16 mouse cellular contexts compared by ENCODE assay signal in the genomic region with DNA sequence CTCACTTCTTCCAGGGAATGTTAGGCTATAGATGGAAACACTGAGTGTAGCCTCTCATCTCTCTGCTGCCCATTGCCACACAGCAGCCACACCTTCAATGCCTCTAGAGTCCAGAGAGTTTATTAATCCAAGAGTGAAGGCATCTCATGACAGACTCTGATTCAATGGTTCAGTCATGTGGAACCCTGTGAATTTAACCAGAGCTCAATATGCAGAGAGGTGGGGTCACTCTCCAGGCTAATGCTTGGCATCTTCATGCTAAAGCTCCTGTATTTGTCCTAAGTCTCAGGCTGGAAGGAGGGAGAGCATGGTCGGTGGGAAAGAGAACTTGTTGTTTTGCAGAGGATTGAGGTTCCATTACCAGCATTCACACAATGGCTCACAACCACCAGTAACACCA.
"Had no signal": no experiment of that assay in that cellular context is flagged by ENCODE, and none has a peak within 500 bp of the region (broad histone marks: within the 10 kb centered on the region; RNA-seq: fewer than 3 reads in every experiment).

No protein-coding gene starts in this region.

- H3K4me2 ChIP-seq: neural tube, embryonic 13.5 days; neural tube, embryonic 15.5 days; stomach, embryonic 15.5 days had no signal

- H3K4me3 ChIP-seq: neural tube, embryonic 13.5 days; neural tube, embryonic 15.5 days; stomach, embryonic 15.5 days had no signal

- H3K27ac ChIP-seq: neural tube, embryonic 13.5 days; neural tube, embryonic 15.5 days; stomach, embryonic 15.5 days; stomach, postnatal 0 days had no signal

- DNase-seq: retina, postnatal 1 day; right cerebral cortex, adult 18-20 months; right cerebral cortex, postnatal 14 days; right cerebral cortex, postnatal 25 days; right cerebral cortex, postnatal 4 days; spleen, adult 18-20 months; thymus, adult 18-20 months; thymus, adult 2 months; thymus, postnatal 14 days; thymus, postnatal 25 days; thymus, postnatal 36 days; thymus, postnatal 4 days had no signal

- H3K9ac ChIP-seq: neural tube, embryonic 13.5 days; neural tube, embryonic 15.5 days; stomach, embryonic 15.5 days had no signal

- H3K9me3 ChIP-seq: neural tube, embryonic 13.5 days; neural tube, embryonic 15.5 days; stomach, embryonic 15.5 days had no signal

- H3K27me3 ChIP-seq: neural tube, embryonic 13.5 days; neural tube, embryonic 15.5 days; stomach, embryonic 15.5 days had no signal

- H3K36me3 ChIP-seq: neural tube, embryonic 13.5 days; neural tube, embryonic 15.5 days; stomach, embryonic 15.5 days had no signal

- H3K4me1 ChIP-seq: neural tube, embryonic 15.5 days; stomach, embryonic 15.5 days had no signal
